Mouse (Mus musculus): ENCODE data around the gene Phactr4. TPM values are rescaled to one million over a fixed set of nuclear protein-coding genes. Genes with fewer than 3 reads are reported as not detected.
"Not testable (repeated sequence)": the region's sequence is repeated elsewhere in the genome, so short reads cannot be mapped to it uniquely, and the experiment has no call there.

Phactr4 gene
- polyA plus RNA-seq, 1 experiment from 2014 or later, result 27.5 TPM

GRCm38 (mm10) chr4:132424765-132425164 lies 2.5 kb upstream of the Phactr4 start:
- 89% methylated on average over 5 of the region's 5 CpGs for WGBS
- ATAC-seq (ENCODE audit: insufficient number of reproducible peaks, insufficient read depth, low FRiP score, low read depth), result no peak
- H3K9ac ChIP-seq (replicated peaks; ENCODE audit: low read depth, low read length), result no peak overlapping the region
- H3K9me3 ChIP-seq (ENCODE audit: control insufficient read depth, low read depth, low read length), result no peaks in the 10 kb centered on the region
- H3K36me3 ChIP-seq (ENCODE audit: control insufficient read depth, insufficient read depth, low read length), result no peaks in the 10 kb centered on the region
- no peak overlapping the region for H3K4me3 ChIP-seq (ENCODE audit: low read depth, low read length)
- H3K4me2 ChIP-seq (replicated peaks; ENCODE audit: low read depth, low read length), result no peak overlapping the region
- peaks cover 11% of the 10 kb centered on the region for H3K4me1 ChIP-seq (ENCODE audit: control insufficient read depth, insufficient read depth, low read length)
- no peaks in the 10 kb centered on the region for H3K27me3 ChIP-seq (ENCODE audit: control insufficient read depth, insufficient read depth, low read length)
- no peak overlapping the region for H3K27ac ChIP-seq (ENCODE audit: low read length)

GRCm38 (mm10) chr4:132421556-132421922 lies 750 bp downstream of the Phactr4 start:
- no peaks in the 10 kb centered on the region for H3K36me3 ChIP-seq (ENCODE audit: control insufficient read depth, insufficient read depth, low read length)
- WGBS, result under 1% methylated on average over 13 of the region's 13 CpGs
- no peaks in the 10 kb centered on the region for H3K27me3 ChIP-seq (ENCODE audit: control insufficient read depth, insufficient read depth, low read length)
- peaks cover 11% of the 10 kb centered on the region for H3K4me1 ChIP-seq (ENCODE audit: control insufficient read depth, insufficient read depth, low read length)
- peak overlapping the region; percentile 75 for H3K9ac ChIP-seq (replicated peaks; ENCODE audit: low read depth, low read length)
- H3K9me3 ChIP-seq (ENCODE audit: control insufficient read depth, low read depth, low read length), result no peaks in the 10 kb centered on the region
- H3K27ac ChIP-seq (ENCODE audit: low read length), result peak overlapping the region; percentile 99
- H3K4me2 ChIP-seq (replicated peaks; ENCODE audit: low read depth, low read length), result peak overlapping the region; percentile 39
- ATAC-seq (ENCODE audit: insufficient number of reproducible peaks, insufficient read depth, low FRiP score, low read depth), result no peak
- H3K4me3 ChIP-seq (ENCODE audit: low read depth, low read length), result peak overlapping the region; percentile 78

GRCm38 (mm10) chr4:132420471-132420870 lies 1.8 kb downstream of the Phactr4 start:
- H3K27ac ChIP-seq (ENCODE audit: low read length), result no peak overlapping the region; the same call in 1 of the 2 replicates
- peaks cover 11% of the 10 kb centered on the region for H3K4me1 ChIP-seq (ENCODE audit: control insufficient read depth, insufficient read depth, low read length)
- peak overlapping the region; percentile 39 for H3K4me2 ChIP-seq (replicated peaks; ENCODE audit: low read depth, low read length)
- no peak overlapping the region; the same call in 1 of the 2 replicates for H3K9ac ChIP-seq (replicated peaks; ENCODE audit: low read depth, low read length)
- ATAC-seq (ENCODE audit: insufficient number of reproducible peaks, insufficient read depth, low FRiP score, low read depth), result no peak
- H3K27me3 ChIP-seq (ENCODE audit: control insufficient read depth, insufficient read depth, low read length), result no peaks in the 10 kb centered on the region
- WGBS, result 76% methylated on average over 5 of the region's 5 CpGs
- H3K9me3 ChIP-seq (ENCODE audit: control insufficient read depth, low read depth, low read length), result no peaks in the 10 kb centered on the region
- peak overlapping the region; percentile 78 for H3K4me3 ChIP-seq (ENCODE audit: low read depth, low read length)
- no peaks in the 10 kb centered on the region for H3K36me3 ChIP-seq (ENCODE audit: control insufficient read depth, insufficient read depth, low read length)

- Histone ChIP-seq H3K27ac (ENCODE audit: low read length) (peak overlapping the region; percentile 48; the same call in 1 of the 2 replicates), H3K36me3 (ENCODE audit: control insufficient read depth, insufficient read depth, low read length) (peaks cover 8% of the 10 kb centered on the region; the same call in 1 of the 2 replicates), H3K27me3 (ENCODE audit: control insufficient read depth, insufficient read depth, low read length) (no peaks in the 10 kb centered on the region), H3K4me3 (ENCODE audit: low read depth, low read length) (no peak overlapping the region), H3K9ac (replicated peaks; ENCODE audit: low read depth, low read length) (no peak overlapping the region), H3K4me2 (replicated peaks; ENCODE audit: low read depth, low read length) (no peak overlapping the region), H3K9me3 (ENCODE audit: control insufficient read depth, low read depth, low read length) (no peaks in the 10 kb centered on the region), H3K4me1 (ENCODE audit: control insufficient read depth, insufficient read depth, low read length) (peaks cover 11% of the 10 kb centered on the region)
- ATAC-seq (ENCODE audit: insufficient number of reproducible peaks, insufficient read depth, low FRiP score, low read depth), result peak; percentile 69
Measured at GRCm38 (mm10) chr4:132415966-132416365, 6.3 kb downstream of the Phactr4 start.

GRCm38 (mm10) chr4:132413257-132413656 lies 9.0 kb downstream of the Phactr4 start:
- not testable (repeated sequence) for H3K4me3 ChIP-seq (ENCODE audit: low read depth, low read length); H3K27me3 ChIP-seq (ENCODE audit: control insufficient read depth, insufficient read depth, low read length); H3K4me1 ChIP-seq (ENCODE audit: control insufficient read depth, insufficient read depth, low read length); H3K4me2 ChIP-seq (replicated peaks; ENCODE audit: low read depth, low read length); H3K27ac ChIP-seq (ENCODE audit: low read length); H3K9me3 ChIP-seq (ENCODE audit: control insufficient read depth, low read depth, low read length); H3K9ac ChIP-seq (replicated peaks; ENCODE audit: low read depth, low read length); ATAC-seq (ENCODE audit: insufficient number of reproducible peaks, insufficient read depth, low FRiP score, low read depth); H3K36me3 ChIP-seq (ENCODE audit: control insufficient read depth, insufficient read depth, low read length)
- WGBS, result 91% methylated on average over 4 of the region's 4 CpGs

GRCm38 (mm10) chr4:132411322-132412094 lies 10.8 kb downstream of the Phactr4 start:
- Histone ChIP-seq H3K4me2 (replicated peaks; ENCODE audit: low read depth, low read length) (no peak overlapping the region), H3K36me3 (ENCODE audit: control insufficient read depth, insufficient read depth, low read length) (peaks cover 8% of the 10 kb centered on the region; the same call in 1 of the 2 replicates), H3K27ac (ENCODE audit: low read length) (no peak overlapping the region), H3K9me3 (ENCODE audit: control insufficient read depth, low read depth, low read length) (no peaks in the 10 kb centered on the region), H3K4me1 (ENCODE audit: control insufficient read depth, insufficient read depth, low read length) (no peaks in the 10 kb centered on the region; the same call in 1 of the 2 replicates), H3K4me3 (ENCODE audit: low read depth, low read length) (no peak overlapping the region), H3K27me3 (ENCODE audit: control insufficient read depth, insufficient read depth, low read length) (no peaks in the 10 kb centered on the region), H3K9ac (replicated peaks; ENCODE audit: low read depth, low read length) (no peak overlapping the region)
- 58% methylated on average over 8 of the region's 8 CpGs for whole genome bisulfite sequencing
- ATAC-seq (ENCODE audit: insufficient number of reproducible peaks, insufficient read depth, low FRiP score, low read depth), result peak; percentile 23; the same call in 1 of the 2 replicates

- Histone ChIP-seq H3K9me3 (ENCODE audit: control insufficient read depth, low read depth, low read length) (no peaks in the 10 kb centered on the region), H3K4me1 (ENCODE audit: control insufficient read depth, insufficient read depth, low read length) (no peaks in the 10 kb centered on the region; the same call in 1 of the 2 replicates), H3K36me3 (ENCODE audit: control insufficient read depth, insufficient read depth, low read length) (peaks cover 14% of the 10 kb centered on the region), H3K27ac (ENCODE audit: low read length) (no peak overlapping the region), H3K9ac (replicated peaks; ENCODE audit: low read depth, low read length) (no peak overlapping the region), H3K27me3 (ENCODE audit: control insufficient read depth, insufficient read depth, low read length) (no peaks in the 10 kb centered on the region), H3K4me3 (ENCODE audit: low read depth, low read length) (no peak overlapping the region), H3K4me2 (replicated peaks; ENCODE audit: low read depth, low read length) (no peak overlapping the region)
- WGBS, result 85% methylated on average over 4 of the region's 4 CpGs
- no peak for ATAC-seq (ENCODE audit: insufficient number of reproducible peaks, insufficient read depth, low FRiP score, low read depth)
Measured at GRCm38 (mm10) chr4:132409587-132410229, 12.6 kb downstream of the Phactr4 start.

GRCm38 (mm10) chr4:132406393-132407189 lies 15.7 kb downstream of the Phactr4 start:
- Histone ChIP-seq H3K27me3 (ENCODE audit: control insufficient read depth, insufficient read depth, low read length) (no peaks in the 10 kb centered on the region), H3K9ac (replicated peaks; ENCODE audit: low read depth, low read length) (no peak overlapping the region), H3K36me3 (ENCODE audit: control insufficient read depth, insufficient read depth, low read length) (peaks cover 5% of the 10 kb centered on the region; the same call in 1 of the 2 replicates), H3K4me2 (replicated peaks; ENCODE audit: low read depth, low read length) (no peak overlapping the region), H3K4me3 (ENCODE audit: low read depth, low read length) (no peak overlapping the region), H3K4me1 (ENCODE audit: control insufficient read depth, insufficient read depth, low read length) (no peaks in the 10 kb centered on the region; the same call in 1 of the 2 replicates), H3K27ac (ENCODE audit: low read length) (no peak overlapping the region), H3K9me3 (ENCODE audit: control insufficient read depth, low read depth, low read length) (no peaks in the 10 kb centered on the region)
- 73% methylated on average over 13 of the region's 13 CpGs for WGBS
- ATAC-seq (ENCODE audit: insufficient number of reproducible peaks, insufficient read depth, low FRiP score, low read depth), result no peak
